Mouse (Mus musculus): ENCODE measurements around the gene Tenm4. TPM values are rescaled to one million over a fixed set of nuclear protein-coding genes. Genes with fewer than 3 reads are reported as not detected.

Gene Tenm4
- polyA plus RNA-seq, 1 experiment from 2014 or later: 4.5 TPM

- DNase-seq (ENCODE audit: low spot score): no peak
Measured at GRCm38 (mm10) chr7:96838271-96838841, 667.3 kb downstream of the Tenm4 start.

GRCm38 (mm10) chr7:96838926-96839325 lies 667.9 kb downstream of the Tenm4 start:
- no peak for DNase-seq (ENCODE audit: low spot score)

GRCm38 (mm10) chr7:96839586-96839985 lies 668.5 kb downstream of the Tenm4 start:
- no peak for DNase-seq (ENCODE audit: low spot score)

- no peak for DNase-seq (ENCODE audit: low spot score)
Measured at GRCm38 (mm10) chr7:96842477-96843255, 671.6 kb downstream of the Tenm4 start.

GRCm38 (mm10) chr7:96844104-96844894 lies 673.3 kb downstream of the Tenm4 start:
- DNase-seq (ENCODE audit: low spot score): no peak

- no peak for DNase-seq (ENCODE audit: low spot score)
Measured at GRCm38 (mm10) chr7:96852781-96853180, 681.7 kb downstream of the Tenm4 start.

- DNase-seq (ENCODE audit: low spot score): no peak
Measured at GRCm38 (mm10) chr7:96855867-96856406, 684.9 kb downstream of the Tenm4 start.

GRCm38 (mm10) chr7:96856518-96856917 lies 685.5 kb downstream of the Tenm4 start:
- no peak for DNase-seq (ENCODE audit: low spot score)

- no peak for DNase-seq (ENCODE audit: low spot score)
Measured at GRCm38 (mm10) chr7:96859077-96859476, 688.0 kb downstream of the Tenm4 start.

GRCm38 (mm10) chr7:96859684-96860083 lies 688.6 kb downstream of the Tenm4 start:
- no peak for DNase-seq (ENCODE audit: low spot score)

- DNase-seq (ENCODE audit: low spot score): no peak
Measured at GRCm38 (mm10) chr7:96860650-96861049, 689.6 kb downstream of the Tenm4 start.

- DNase-seq (ENCODE audit: low spot score): no peak
Measured at GRCm38 (mm10) chr7:96864894-96865722, 694.1 kb downstream of the Tenm4 start.

GRCm38 (mm10) chr7:96869079-96869810 lies 698.2 kb downstream of the Tenm4 start:
- DNase-seq (ENCODE audit: low spot score): no peak

- DNase-seq (ENCODE audit: low spot score): no peak
Measured at GRCm38 (mm10) chr7:96870473-96870872, 699.4 kb downstream of the Tenm4 start.

- no peak for DNase-seq (ENCODE audit: low spot score)
Measured at GRCm38 (mm10) chr7:96871031-96871430, 700.0 kb downstream of the Tenm4 start.

- DNase-seq (ENCODE audit: low spot score): no peak
Measured at GRCm38 (mm10) chr7:96878511-96879276, 707.6 kb downstream of the Tenm4 start.

GRCm38 (mm10) chr7:96879593-96879992 lies 708.5 kb downstream of the Tenm4 start:
- peak; percentile 21 for DNase-seq (ENCODE audit: low spot score)

- DNase-seq (ENCODE audit: low spot score): no peak
Measured at GRCm38 (mm10) chr7:96880221-96880944, 709.3 kb downstream of the Tenm4 start.

- DNase-seq (ENCODE audit: low spot score): peak; percentile 14
Measured at GRCm38 (mm10) chr7:96883297-96883696, 712.3 kb downstream of the Tenm4 start.

All from thymus, postnatal 0 days (tissue).